Mouse (Mus musculus): ENCODE data around the gene Zfp637.

DNA sequence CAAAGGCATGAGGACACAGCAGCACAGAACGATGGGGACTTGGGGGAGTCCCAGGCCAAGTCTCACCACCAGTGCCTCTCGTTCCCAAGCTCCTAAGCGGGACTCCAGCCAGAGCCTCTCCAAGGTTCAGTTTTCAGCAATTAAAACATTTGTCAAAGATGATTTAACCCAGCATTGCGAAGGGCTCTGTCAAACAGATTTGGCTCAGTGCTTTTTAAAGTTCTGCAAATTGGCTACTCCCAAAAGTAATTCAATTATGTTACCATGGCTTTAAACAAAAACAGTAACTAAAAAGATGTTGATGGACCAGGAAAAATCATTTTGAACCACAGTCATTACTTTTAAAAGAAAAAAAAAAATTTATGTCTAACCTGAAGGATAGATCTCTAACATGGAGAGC, 30.3 kb upstream of the Zfp637 start:
- TF ChIP-seq CTCF (IDR thresholded peaks at IDR 0.05; ENCODE audit: borderline replicate concordance, control insufficient read depth, extremely low read depth, insufficient read depth, low read length, poor library complexity) (no peak), POLR2A (IDR thresholded peaks at IDR 0.05; ENCODE audit: control insufficient read depth, extremely low read depth, insufficient read depth, low read length, poor library complexity) (no peak)

Measured in thymus, adult 2 months (tissue).